Mouse (Mus musculus) cerebellum, adult 2 months (tissue): ENCODE results near the gene Atf4. TPM values are rescaled to one million over a fixed set of nuclear protein-coding genes. Genes with fewer than 3 reads are reported as not detected.

Source experiments
- DNase-seq, 2 experiments: peaks; one replicate each; pipeline ENCODE4 v3.0.0; 2021
- H3K27ac ChIP-seq: fragments of 200-500 bp; 2 replicates; pipeline ENCODE4 v1.5.1; 2012; ENCODE audit warnings: low read length, control low read depth, inconsistent platforms; ENCODE audit not compliant: insufficient read depth
- H3K27me3 ChIP-seq: fragments of 200-500 bp; 2 replicates; pipeline ENCODE4 v1.6.1; 2012; ENCODE audit warnings: inconsistent platforms, mild to moderate bottlenecking, low read length, moderate library complexity; ENCODE audit not compliant: control insufficient read depth, insufficient read depth
- H3K4me1 ChIP-seq: fragments of 200-500 bp; 2 replicates; pipeline ENCODE4 v1.6.1; 2011; ENCODE audit warnings: low read length; ENCODE audit not compliant: control insufficient read depth, insufficient read depth
- H3K4me3 ChIP-seq: fragments of 200-500 bp; replicated peaks from 2 replicates; pipeline ENCODE3; 2011; ENCODE audit warnings: mild to moderate bottlenecking, low read depth, low read length, control low read depth; ENCODE audit not compliant: insufficient read depth
- CTCF ChIP-seq: fragments of 200-500 bp; IDR thresholded peaks from 2 replicates; pipeline ENCODE4 v1.5.1; 2011; ENCODE audit warnings: low read depth, mild to moderate bottlenecking, control low read depth, low read length, moderate library complexity, borderline replicate concordance; ENCODE audit not compliant: insufficient read depth
- POLR2A ChIP-seq: fragments of 200-500 bp; IDR thresholded peaks from 2 replicates; pipeline ENCODE4 v1.6.1; 2011; ENCODE audit warnings: low read length, control low read depth, borderline replicate concordance; ENCODE audit not compliant: insufficient read depth
- WGBS: fragments of 180-500 bp; shearing (Covaris S2); methylation state at CpG from one replicate; pipeline ENCODE4 v1.1.7; 2018; 5-methylcytosine and 5-hydroxymethylcytosine counted together
- polyA plus RNA-seq: library from polyadenylated mRNA; depleted of rRNA; stranded (reverse); fragments of >200 nt; gene quantifications from 2 replicates; pipeline ENCODE4 v1.2.3, GENCODE M21; 2012

The Atf4 gene
- polyA plus RNA-seq, 1 experiment = 242 TPM

- H3K27ac ChIP-seq = peak overlapping the region; percentile 52; the same call in 1 of the 2 replicates
- no peak overlapping the region for H3K4me3 ChIP-seq
- TF ChIP-seq CTCF (no peak), POLR2A (no peak)
- peaks cover 28% of the 10 kb centered on the region for H3K4me1 ChIP-seq
- no peaks in the 10 kb centered on the region for H3K27me3 ChIP-seq
- DNase-seq = peak in 1 of 2 experiments; percentile 40
- 9% methylated on average over 6 of the region's 6 CpGs for WGBS
Measured at GRCm38 (mm10) chr15:80277625-80278024, 22.6 kb downstream of the Atf4 start.

- no peaks in the 10 kb centered on the region for H3K27me3 ChIP-seq
- H3K27ac ChIP-seq = peak overlapping the region; percentile 70
- WGBS = 7% methylated on average over 5 of the region's 5 CpGs
- H3K4me3 ChIP-seq = peak overlapping the region; percentile 22
- TF ChIP-seq POLR2A (no peak), CTCF (no peak)
- peaks cover 26% of the 10 kb centered on the region for H3K4me1 ChIP-seq
- peak; percentile 79 to 88 for DNase-seq
Measured at GRCm38 (mm10) chr15:80278121-80278759, 23.3 kb downstream of the Atf4 start.

- Histone ChIP-seq H3K27me3 (no peaks in the 10 kb centered on the region), H3K4me3 (no peak overlapping the region), H3K4me1 (peaks cover 25% of the 10 kb centered on the region), H3K27ac (peak overlapping the region; percentile 70; the same call in 1 of the 2 replicates)
- 37% methylated on average over 2 of the region's 2 CpGs for WGBS
- TF ChIP-seq POLR2A = no peak
- DNase-seq = peak; percentile 44 to 59
Measured at GRCm38 (mm10) chr15:80279053-80279452, 24.1 kb downstream of the Atf4 start.

- WGBS = 31% methylated on average over 6 of the region's 6 CpGs
- Histone ChIP-seq H3K4me3 (no peak overlapping the region), H3K27ac (no peak overlapping the region), H3K4me1 (peaks cover 25% of the 10 kb centered on the region), H3K27me3 (no peaks in the 10 kb centered on the region)
- DNase-seq = peak in 1 of 2 experiments; percentile 62
- TF ChIP-seq CTCF = peak; percentile 67
- no peak for TF ChIP-seq POLR2A
Measured at GRCm38 (mm10) chr15:80280646-80281045, 25.7 kb downstream of the Atf4 start.

GRCm38 (mm10) chr15:80286851-80287415 lies 31.9 kb downstream of the Atf4 start, which contains the start of gene Cacna1i:
Gene Cacna1i, plus strand, starts transcription at chr15:80287238.
- Histone ChIP-seq H3K4me3 (peak within 1 kb of the TSS; percentile 79), H3K27me3 (no peaks in the 10 kb centered on the region), H3K27ac (peak within 1 kb of the TSS; percentile 85), H3K4me1 (peaks cover 23% of the 10 kb centered on the region)
- peak; percentile 84 for DNase-seq
- peak; percentile 53; the same call in 1 of the 2 replicates for TF ChIP-seq CTCF
- TF ChIP-seq POLR2A = no peak
- under 1% methylated on average over 50 of the region's 50 CpGs for WGBS

GRCm38 (mm10) chr15:80288036-80288435 lies 33.1 kb downstream of the Atf4 start:
- peak; percentile 70 to 81 for DNase-seq
- TF ChIP-seq POLR2A (no peak), CTCF (no peak)
- Histone ChIP-seq H3K27ac (peak overlapping the region; percentile 85), H3K27me3 (no peaks in the 10 kb centered on the region), H3K4me1 (peaks cover 25% of the 10 kb centered on the region), H3K4me3 (peak overlapping the region; percentile 79)
- WGBS = 3% methylated on average over 23 of the region's 23 CpGs

GRCm38 (mm10) chr15:80289436-80289835 lies 34.5 kb downstream of the Atf4 start:
- WGBS = 42% methylated on average over 10 of the region's 10 CpGs
- Histone ChIP-seq H3K27ac (no peak overlapping the region), H3K4me1 (peaks cover 25% of the 10 kb centered on the region), H3K4me3 (peak overlapping the region; percentile 79), H3K27me3 (no peaks in the 10 kb centered on the region)
- TF ChIP-seq POLR2A (no peak), CTCF (peak; percentile 61; the same call in 1 of the 2 replicates)
- peak; percentile 79 to 83 for DNase-seq

- 100% methylated on average over 1 of the region's 1 CpGs for WGBS
- no peak overlapping the region for H3K4me3 ChIP-seq
- no peaks in the 10 kb centered on the region for H3K27me3 ChIP-seq
- peaks cover 12% of the 10 kb centered on the region for H3K4me1 ChIP-seq
- no peak for DNase-seq
- no peak overlapping the region for H3K27ac ChIP-seq
- TF ChIP-seq CTCF (no peak), POLR2A (no peak)
Measured at GRCm38 (mm10) chr15:80297146-80297545, 42.2 kb downstream of the Atf4 start.
